Mouse (Mus musculus) neutrophil, adult 65 days (primary cell): ENCODE data around the gene Gabpa. TPM values are rescaled to one million over a fixed set of nuclear protein-coding genes. Genes with fewer than 3 reads are reported as not detected.

Experiments
- total RNA-seq: library from RNA; stranded (reverse); gene quantifications from 2 replicates; pipeline ENCODE4 v1.2.4, GENCODE M21; 2023

Gabpa gene
- total RNA-seq: 33.4 and 33.7 TPM in 2 replicates

DNA sequence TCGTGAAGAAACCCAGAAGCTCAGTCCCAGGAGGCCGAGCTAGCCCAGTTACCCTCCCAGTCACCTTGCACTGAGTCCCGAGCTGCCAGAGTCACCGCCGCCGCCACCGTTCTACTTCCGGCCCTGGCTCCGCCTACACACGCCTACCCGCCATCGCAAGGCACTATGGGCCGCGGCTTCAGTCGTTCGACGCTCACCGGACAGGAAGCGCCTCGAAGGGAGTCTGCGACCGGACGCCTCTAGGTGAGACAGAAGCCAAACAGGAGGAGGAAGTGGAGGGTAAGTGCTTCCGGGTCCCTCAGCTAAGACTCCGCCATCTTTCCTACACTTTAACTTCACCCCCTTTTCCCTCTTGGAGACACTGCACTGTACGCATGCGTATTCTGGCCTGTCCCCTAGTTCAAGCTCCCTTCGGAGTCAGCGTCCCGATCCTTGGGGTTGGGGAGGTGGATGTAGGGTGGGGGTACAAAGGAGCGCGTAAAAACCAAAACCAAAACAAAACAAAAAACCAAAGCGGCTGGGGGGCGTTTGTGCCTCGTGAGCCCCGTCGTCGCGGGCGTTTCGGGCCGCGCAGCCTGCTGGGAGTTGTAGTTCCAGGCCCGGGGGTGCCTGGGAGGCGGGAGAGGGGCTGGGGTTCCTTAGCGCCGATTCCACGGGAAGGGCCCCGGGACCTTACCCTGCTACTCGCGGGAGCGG, at the start of gene Gabpa:
Gene Gabpa, plus strand, starts transcription at position 181 of the 696 bp plus-strand sequence.

DNA sequence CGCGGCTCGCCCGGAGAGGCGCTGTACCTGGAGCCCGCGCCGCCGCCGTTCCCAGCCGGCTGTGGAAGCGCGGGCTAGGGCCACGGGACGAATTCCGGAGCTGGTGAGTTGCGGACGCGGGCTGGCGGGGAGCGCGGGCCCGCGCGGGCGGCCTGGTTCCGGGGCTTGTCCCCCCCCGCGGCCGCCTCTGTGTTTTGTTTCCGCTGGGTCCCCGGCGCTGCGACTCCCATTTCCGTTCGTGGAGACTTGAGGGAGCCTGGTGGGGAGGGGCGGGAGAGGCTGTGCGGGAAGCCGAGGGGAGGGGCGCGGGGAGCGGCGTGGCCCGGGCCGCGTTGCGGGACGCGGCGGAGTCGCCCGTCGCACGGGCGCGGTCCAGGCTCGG, 707 bp downstream of the Gabpa start, which contains the start of gene Atp5j:
Gene Atp5j, minus strand, starts transcription at position 185 of the 382 bp plus-strand sequence.

Other genes with a start within 250 kb of the Gabpa start
- gene Mrpl39, start 99.2 kb upstream of the Gabpa start, total RNA-seq: 7.6 and 9.8 TPM in 2 replicates
- gene Jam2, start 60.8 kb upstream of the Gabpa start, total RNA-seq: 0.11 TPM in 1 of 2 replicates, not detected in the other
- gene Atp5j, start 700 bp downstream of the Gabpa start, total RNA-seq: 82.5 and 110 TPM in 2 replicates